Mouse (Mus musculus) lung, postnatal 36 days (tissue): ENCODE measurements around the gene Mmgt2.

Experiments
- DNase-seq: peaks from one replicate; pipeline ENCODE4 v3.0.0; 2022; ENCODE audit warnings: mixed read lengths

Mmgt2 gene

GRCm38 (mm10) chr11:62648591-62649391, at the start of gene Mmgt2:
Mmgt2 (plus strand) TSS chr11:62648664.
- peak; percentile 96 for DNase-seq

- DNase-seq, result no peak
Measured at GRCm38 (mm10) chr11:62601732-62602618, 46.5 kb upstream of the Mmgt2 start.

DNA sequence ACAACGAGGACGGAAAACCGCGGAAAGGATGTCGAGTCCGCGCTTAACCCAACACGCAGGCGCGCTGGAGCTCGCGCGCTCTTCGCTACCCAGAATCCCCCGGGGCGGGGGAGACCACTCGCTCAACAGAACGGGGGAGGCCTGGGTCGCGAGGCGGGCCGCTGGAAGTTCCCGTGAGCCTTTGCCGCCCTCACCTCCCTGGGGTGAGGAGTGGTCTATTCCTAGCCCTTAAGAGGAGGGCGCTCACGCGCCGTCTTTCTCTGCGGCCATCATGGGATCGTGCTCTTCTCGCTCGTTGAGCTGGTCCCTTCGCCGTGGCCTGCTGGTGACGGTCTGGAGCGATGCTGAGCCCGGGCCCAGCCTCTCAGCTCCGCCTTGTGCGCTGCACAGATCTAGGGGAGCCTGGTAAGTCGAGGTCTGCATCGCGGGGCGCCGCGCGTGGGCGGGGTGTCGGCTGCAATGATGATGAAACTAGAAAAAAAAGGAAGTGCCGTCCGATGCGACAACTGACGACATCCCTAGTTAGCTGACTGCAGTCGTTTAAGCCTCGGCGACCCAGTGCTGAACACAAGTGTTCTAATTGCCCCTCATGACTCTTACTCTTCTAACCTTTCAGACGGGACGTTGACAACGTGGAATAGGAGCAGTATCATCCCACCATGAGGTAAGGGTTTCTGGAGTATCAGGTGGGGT, 45.7 kb upstream of the Mmgt2 start:
- peak; percentile 96 for DNase-seq

DNA sequence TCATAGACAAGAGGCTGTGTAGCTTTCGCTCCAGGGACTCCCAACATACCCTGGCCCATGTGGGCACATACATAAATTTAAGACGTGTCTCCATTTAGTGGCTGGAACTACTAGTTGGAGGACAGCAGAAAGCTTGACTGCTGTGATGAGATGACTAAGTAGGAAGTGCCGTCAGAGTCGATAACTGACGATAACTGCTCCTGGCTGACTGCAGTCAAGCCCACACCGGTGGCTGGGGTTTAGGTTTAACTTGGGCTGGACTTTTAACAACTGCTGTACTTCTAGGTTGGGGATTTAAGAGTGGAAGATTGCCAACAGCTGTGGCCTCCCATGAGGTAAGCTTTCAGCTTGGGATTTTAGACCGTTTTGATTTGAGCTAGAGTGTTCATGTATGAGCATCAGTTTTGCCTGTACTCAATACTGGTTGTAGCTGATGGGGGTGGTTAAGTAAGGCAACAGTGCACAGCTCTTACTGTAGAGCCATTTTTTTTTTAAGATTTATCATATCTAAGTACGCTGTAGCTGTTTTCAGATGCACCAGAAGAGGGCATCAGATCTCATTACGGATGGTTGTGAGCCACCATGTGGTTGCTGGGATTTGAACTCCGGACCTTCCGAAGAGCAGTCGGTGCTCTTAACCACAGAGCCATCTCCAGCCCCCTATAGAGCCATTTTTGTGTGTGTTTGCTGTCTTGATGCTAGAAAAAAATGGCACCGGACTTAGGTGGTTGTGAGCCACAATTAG, 45.0 kb upstream of the Mmgt2 start:
- DNase-seq, result peak; percentile 58

DNA sequence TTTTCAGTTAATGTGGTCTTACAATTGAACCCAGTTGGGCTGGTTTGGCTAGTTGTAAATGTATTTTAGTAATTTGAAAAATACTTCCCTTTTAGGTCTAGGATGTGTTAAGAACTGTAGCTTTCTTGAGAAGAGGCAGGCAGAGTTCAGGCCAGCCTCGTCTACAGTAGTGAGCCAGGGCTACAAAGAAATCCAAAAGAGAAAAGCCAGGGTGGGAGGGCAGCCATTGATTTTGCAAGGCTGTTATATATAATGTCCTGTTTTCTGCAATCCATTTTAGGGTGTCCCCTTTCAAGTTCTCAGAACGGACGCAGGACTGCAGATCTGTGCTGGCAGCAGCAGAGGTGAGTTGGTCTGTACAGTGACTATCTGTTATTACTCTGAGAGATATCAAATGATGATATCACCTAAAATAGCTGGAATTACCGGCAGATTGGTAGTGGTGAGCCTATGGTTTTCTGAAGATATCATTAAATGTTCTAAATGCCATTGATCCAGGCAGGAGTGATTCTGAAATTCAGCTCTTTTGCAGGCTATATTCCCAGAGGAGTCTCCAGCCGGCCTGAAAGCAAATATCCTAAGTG, 44.2 kb upstream of the Mmgt2 start:
- DNase-seq, result no peak

- peak; percentile 27 for DNase-seq
Measured at GRCm38 (mm10) chr11:62604886-62605618, 43.4 kb upstream of the Mmgt2 start.

- DNase-seq, result no peak
Measured at GRCm38 (mm10) chr11:62605619-62606298, 42.7 kb upstream of the Mmgt2 start.

GRCm38 (mm10) chr11:62606299-62607169, 41.9 kb upstream of the Mmgt2 start:
- DNase-seq, result no peak

DNA sequence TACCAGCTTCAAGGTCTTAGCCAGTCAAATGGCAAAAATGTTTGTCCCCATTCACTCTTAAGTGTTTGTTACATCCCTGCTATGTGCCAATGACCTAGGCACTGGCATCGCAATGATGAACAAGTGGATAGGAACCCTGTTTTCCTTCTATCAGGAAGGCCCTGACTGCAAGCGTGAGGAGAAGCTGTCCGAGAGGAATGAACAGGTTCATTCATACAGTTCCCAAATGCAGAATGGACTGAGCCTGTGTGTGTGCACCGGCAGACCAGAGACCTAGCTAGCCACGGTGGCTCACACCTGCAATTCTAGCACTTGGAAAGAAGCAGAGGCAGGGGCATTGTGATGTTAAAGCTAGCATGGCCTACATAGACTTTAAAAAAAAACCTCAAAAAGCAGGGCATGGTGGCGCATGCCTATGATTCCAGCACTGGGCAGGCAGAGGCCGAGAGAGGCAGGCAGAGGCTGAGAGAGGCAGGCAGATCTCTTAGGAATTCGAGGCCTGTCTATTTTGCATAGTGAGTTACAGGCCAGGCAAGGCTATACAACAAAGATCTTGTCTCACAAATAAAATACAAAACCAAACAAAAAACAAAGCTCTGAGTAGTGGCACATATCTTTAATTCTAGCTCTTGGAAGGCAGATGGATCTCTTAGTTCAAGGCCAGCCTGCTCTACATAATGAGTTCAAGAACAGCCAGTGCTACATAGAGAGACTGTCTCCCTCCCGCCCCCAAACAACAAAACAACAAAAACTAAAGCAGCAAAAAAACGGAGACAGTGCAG, 41.1 kb upstream of the Mmgt2 start:
- DNase-seq, result no peak

GRCm38 (mm10) chr11:62607952-62608201, 40.6 kb upstream of the Mmgt2 start:
- no peak for DNase-seq

DNA sequence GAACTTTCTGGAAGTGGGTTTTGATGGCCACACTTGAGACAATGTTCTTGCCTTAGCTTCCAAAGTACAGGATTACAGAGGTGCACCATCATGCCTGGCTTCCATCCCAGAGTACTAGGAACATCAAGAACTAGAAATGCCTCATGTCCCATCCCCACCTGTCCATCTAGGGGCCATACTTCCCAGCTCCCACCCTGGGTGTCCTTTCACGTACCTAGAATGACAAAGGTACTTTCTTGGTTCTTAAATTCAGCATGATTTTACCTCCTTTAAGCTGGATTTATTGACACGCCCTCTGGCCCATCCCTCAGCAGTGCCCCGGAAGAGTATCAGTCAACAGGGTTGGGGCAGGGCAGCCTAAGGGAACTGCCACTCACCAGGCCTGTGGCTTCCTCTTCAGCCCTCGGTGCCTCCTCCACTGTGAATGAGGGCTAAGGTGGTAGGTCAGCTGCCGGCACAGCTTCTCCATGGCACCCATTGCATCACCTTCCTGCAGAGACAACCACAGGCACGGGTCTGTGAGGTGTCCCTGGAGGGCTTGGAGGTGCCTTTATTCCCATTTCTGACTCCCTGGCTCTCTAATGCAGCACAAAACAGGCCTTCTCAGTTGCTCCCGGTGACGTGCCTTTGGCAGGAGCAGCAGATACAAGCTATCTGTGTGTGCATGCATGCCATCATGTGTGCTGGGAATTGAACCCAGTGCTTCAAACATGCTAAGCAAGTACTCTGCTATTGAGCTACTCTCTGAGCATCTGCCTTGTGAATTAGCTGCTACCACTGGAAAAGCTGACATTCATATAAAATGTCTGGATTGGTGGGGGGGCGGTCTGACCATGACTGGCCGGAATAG, 39.4 kb upstream of the Mmgt2 start:
- peak; percentile 59 for DNase-seq

- DNase-seq, result no peak
Measured at GRCm38 (mm10) chr11:62610304-62610703, 38.2 kb upstream of the Mmgt2 start.

DNA sequence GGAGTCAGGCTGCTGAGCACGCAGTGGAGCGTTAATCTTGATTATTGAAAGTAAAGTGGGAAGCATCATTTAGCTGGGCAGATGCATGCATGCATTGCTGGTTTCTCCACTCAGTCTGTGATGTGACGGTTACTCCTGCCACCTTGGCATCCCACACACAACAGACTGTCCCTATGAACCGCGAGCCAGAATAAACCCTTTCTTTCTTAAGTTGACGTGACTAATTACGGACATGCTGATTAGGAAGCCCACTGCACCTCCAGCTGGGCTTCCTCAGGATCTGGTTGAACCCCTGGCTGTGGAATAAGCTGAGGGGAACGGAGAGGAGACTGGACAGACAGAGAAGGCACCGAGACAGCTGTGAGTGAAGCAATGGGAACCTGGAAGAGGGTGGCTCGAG, 35.9 kb upstream of the Mmgt2 start:
- DNase-seq, result no peak

GRCm38 (mm10) chr11:62613657-62614365, 34.7 kb upstream of the Mmgt2 start:
- DNase-seq, result peak; percentile 95

DNA sequence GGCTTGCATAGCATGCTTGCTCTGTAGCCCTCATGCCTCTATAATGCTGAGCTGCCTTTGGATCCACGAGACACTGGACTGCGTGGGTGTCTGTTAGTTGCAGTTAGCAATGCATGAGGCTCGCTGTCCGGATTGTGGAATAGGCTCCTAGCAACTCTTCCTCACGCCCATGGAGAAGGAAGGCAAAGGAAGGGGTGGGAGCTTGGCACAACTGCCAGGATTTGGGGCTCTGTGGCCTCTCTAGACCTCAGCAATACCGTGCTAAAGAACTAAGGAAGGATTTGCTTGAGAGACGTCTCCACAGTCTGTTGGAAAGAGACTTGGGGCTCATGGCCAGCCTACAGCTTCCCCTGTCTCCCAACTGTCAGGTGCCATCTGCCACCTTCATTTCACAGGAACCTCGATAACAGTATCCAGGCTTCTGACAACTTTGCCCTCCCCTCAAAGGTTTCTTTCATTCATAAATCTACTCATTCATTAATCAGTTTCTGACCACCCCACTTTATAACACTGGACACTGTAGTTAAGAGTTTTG, 33.5 kb upstream of the Mmgt2 start:
- DNase-seq, result no peak

DNA sequence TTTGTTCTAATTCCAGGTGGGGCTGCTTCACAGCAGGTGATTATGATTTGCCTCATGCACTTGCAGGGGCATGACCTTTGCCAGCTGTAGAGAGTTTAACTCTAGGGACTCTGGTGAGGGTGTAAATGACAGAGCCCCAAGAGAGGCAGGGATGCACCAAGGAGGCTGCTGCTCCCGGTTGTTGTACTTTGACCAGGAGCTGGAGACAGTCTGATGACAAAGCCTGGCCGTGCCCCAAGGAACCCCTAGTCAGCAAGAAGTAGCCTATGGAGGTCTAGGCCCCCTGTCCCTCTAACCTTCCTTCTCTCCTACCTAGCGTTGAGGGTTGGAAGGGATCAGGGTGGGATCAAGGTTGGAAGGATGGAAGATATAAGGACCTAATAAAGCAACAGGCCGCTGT, 33.0 kb upstream of the Mmgt2 start:
- DNase-seq, result no peak

- no peak for DNase-seq
Measured at GRCm38 (mm10) chr11:62621079-62621478, 27.4 kb upstream of the Mmgt2 start.
